Mouse (Mus musculus) small intestine, adult 2 months (tissue): ENCODE measurements at regions not wholly inside any gene's neighbourhood (a gene's known extent, or its start where the extent isn't known, plus 50 kb on each side); places are given as distances from the start of the nearest gene placed in this dataset.

Experiments used
- H3K27ac ChIP-seq: fragments of 200-500 bp; 2 replicates; pipeline ENCODE4 v1.5.1; 2012; ENCODE audit warnings: low read depth, low read length, control low read depth, inconsistent platforms; ENCODE audit not compliant: insufficient read depth
- H3K27me3 ChIP-seq: fragments of 200-500 bp; 2 replicates; pipeline ENCODE4 v1.6.1; 2012; ENCODE audit warnings: mild to moderate bottlenecking, moderate library complexity, low read length, inconsistent platforms; ENCODE audit not compliant: control insufficient read depth, insufficient read depth
- H3K36me3 ChIP-seq: fragments of 200-500 bp; 2 replicates; pipeline ENCODE4 v1.6.1; 2012; ENCODE audit warnings: mild to moderate bottlenecking, low read length, control low read depth, inconsistent platforms; ENCODE audit not compliant: control insufficient read depth, insufficient read depth
- H3K4me1 ChIP-seq: fragments of 200-500 bp; 2 replicates; pipeline ENCODE4 v1.6.1; 2012; ENCODE audit warnings: low read length, inconsistent platforms, mixed read lengths; ENCODE audit not compliant: control insufficient read depth, insufficient read depth, insufficient read length
- H3K4me3 ChIP-seq: fragments of 200-500 bp; 2 replicates; pipeline ENCODE4 v1.5.1; 2012; ENCODE audit warnings: low read depth, mild to moderate bottlenecking, control low read depth, inconsistent platforms, low read length, moderate library complexity
- CTCF ChIP-seq: fragments of 200-500 bp; IDR thresholded peaks from 2 replicates; pipeline ENCODE4 v1.5.1; 2012; ENCODE audit warnings: low read depth, mild to moderate bottlenecking, control low read depth, inconsistent platforms, low read length, moderate library complexity, mixed read lengths; ENCODE audit not compliant: insufficient replicate concordance, insufficient read length; ENCODE audit errors: extremely low read depth
- POLR2A ChIP-seq: fragments of 200-500 bp; IDR thresholded peaks from 2 replicates; pipeline ENCODE4 v1.6.1; 2012; ENCODE audit warnings: low read depth, mild to moderate bottlenecking, control low read depth, inconsistent platforms, low read length, moderate library complexity
- WGBS: fragments of 180-500 bp; shearing (Covaris S2); methylation state at CpG from one replicate; pipeline ENCODE4 v1.1.7; 2018; 5-methylcytosine and 5-hydroxymethylcytosine counted together

- H3K4me1 ChIP-seq: no peaks in the 10 kb centered on the region
- no peak overlapping the region for H3K4me3 ChIP-seq
- no peaks in the 10 kb centered on the region for H3K36me3 ChIP-seq
- TF ChIP-seq CTCF (no peak), POLR2A (no peak)
- H3K27ac ChIP-seq: no peak overlapping the region
- 80% methylated on average over 3 of the region's 3 CpGs for WGBS
- no peaks in the 10 kb centered on the region for H3K27me3 ChIP-seq
Measured at GRCm38 (mm10) chr9:30202411-30202810, 224.5 kb upstream of the Snx19 start.

GRCm38 (mm10) chr9:30207631-30208030 is 219.3 kb upstream of the Snx19 start:
- 77% methylated on average over 4 of the region's 4 CpGs for WGBS
- Histone ChIP-seq H3K27ac (no peak overlapping the region), H3K4me1 (no peaks in the 10 kb centered on the region), H3K36me3 (no peaks in the 10 kb centered on the region), H3K27me3 (no peaks in the 10 kb centered on the region), H3K4me3 (no peak overlapping the region)
- TF ChIP-seq POLR2A (no peak), CTCF (no peak)

GRCm38 (mm10) chr9:30209806-30210205 is 217.1 kb upstream of the Snx19 start:
- H3K4me1 ChIP-seq: no peaks in the 10 kb centered on the region
- 78% methylated on average over 1 of the region's 1 CpGs for WGBS
- no peaks in the 10 kb centered on the region for H3K27me3 ChIP-seq
- no peak overlapping the region for H3K4me3 ChIP-seq
- no peak overlapping the region for H3K27ac ChIP-seq
- TF ChIP-seq POLR2A: no peak
- no peak for TF ChIP-seq CTCF
- H3K36me3 ChIP-seq: no peaks in the 10 kb centered on the region

DNA sequence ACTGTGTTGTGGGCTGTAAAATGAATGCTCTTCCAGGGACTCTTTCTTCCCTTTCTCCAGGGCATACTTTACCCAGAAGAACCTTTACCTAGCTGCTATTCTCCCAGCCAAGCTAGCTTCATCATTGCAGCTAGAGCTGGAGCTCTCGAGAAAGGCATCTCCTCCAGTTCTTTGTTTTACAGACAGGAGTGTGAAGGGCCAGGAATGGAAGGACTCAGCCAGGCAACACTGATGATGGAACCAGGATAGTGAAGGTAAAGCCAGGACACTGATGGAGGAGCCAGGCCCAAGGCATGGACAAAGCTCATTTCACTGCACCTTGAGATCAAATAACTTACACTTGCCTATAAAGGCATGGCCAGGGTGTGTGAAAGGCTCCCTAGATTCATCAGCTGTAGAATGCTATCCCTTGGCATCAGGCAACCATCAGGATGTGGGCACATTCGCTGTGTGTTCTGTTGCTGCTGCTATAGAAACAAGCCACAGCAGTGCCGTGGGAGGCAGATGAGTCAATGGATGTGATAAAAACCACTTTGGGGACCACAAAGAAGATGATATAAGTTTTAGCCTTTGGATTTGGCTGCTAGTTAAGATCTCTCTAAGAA is 214.3 kb upstream of the Snx19 start:
- WGBS: 72% methylated on average over 3 of the region's 3 CpGs

DNA sequence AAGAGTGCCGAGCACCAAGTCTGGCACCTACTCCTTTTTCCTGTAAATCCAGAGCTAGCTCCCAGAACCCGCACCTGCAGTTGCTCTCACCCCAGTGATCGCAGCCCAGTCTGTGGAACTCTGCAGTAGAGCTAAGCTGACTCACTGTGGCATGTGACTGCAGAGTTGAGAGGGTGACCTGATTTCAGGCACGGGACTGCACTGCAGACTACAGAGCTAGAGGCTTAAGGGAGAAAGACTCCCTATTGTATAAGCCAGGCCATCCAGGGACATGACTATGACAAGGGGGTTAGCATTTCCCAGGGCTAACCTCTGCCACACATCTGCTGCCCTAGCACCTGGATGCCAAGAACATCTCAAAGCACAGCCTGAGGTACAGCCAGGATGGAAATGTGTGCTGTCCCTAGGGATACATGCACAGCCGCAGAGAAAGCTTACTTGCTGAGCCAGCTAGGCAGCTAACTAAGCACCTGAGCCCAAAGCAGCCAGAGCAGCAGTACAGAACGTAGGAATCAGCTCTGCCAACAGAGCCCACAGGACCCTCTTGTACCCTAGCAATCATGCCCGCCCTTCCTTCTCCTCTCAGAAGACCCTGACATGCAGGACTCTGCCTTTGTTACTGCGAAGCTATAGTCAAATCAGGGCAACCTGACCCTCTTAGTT is 192.3 kb upstream of the Snx19 start:
- Histone ChIP-seq H3K36me3 (no peaks in the 10 kb centered on the region), H3K4me3 (no peak overlapping the region), H3K4me1 (no peaks in the 10 kb centered on the region), H3K27ac (no peak overlapping the region), H3K27me3 (no peaks in the 10 kb centered on the region)
- 72% methylated on average over 8 of the region's 8 CpGs for WGBS
- TF ChIP-seq CTCF (no peak), POLR2A (no peak)

More for the DNA sequence above, 214.3 kb upstream of the Snx19 start:
- Histone ChIP-seq H3K27ac (no peak overlapping the region), H3K27me3 (no peaks in the 10 kb centered on the region), H3K36me3 (no peaks in the 10 kb centered on the region), H3K4me3 (no peak overlapping the region), H3K4me1 (no peaks in the 10 kb centered on the region)
- no peak for TF ChIP-seq POLR2A
- TF ChIP-seq CTCF: no peak

DNA sequence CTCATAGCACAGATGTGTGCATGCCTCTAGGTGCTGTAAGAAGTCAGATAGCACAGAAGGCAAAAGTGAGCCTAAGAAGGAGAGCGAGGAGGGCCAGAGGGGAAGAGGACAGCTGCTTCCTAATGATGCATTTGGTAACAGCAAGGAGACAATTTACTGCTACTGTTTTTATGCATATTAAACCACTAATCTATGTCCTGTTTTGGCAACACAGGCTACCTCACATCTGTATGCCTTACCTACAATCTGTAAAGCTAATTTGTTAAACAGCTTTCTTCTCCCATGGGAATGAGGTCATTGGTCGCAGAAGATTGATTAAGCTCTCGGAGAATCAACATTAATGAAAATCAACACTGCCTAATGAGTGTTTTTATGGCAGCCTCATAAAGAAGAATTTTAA is 191.1 kb upstream of the Snx19 start:
- Histone ChIP-seq H3K4me3 (no peak overlapping the region), H3K27ac (no peak overlapping the region), H3K27me3 (no peaks in the 10 kb centered on the region), H3K4me1 (no peaks in the 10 kb centered on the region), H3K36me3 (no peaks in the 10 kb centered on the region)
- TF ChIP-seq CTCF (no peak), POLR2A (no peak)
- 70% methylated on average over 3 of the region's 3 CpGs for WGBS

DNA sequence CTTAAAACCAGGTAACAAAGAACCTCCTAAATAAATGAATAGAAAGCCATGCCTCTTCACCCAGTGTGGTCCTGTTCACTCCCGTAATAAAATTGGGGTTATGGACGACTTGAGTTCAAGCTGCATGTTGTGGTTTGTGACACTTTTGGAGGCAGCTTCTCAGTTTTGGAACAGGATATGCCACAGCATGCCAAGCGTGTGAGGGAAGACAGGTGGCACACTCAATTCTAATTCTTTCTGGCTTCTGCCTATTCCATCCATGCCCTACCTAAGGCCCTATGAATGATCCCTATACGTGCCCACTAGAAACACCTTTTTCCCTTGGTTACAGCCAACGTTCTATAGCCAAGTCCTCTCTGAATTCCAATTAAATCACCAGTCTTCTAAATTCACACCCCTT is 184.8 kb upstream of the Snx19 start:
- H3K36me3 ChIP-seq: no peaks in the 10 kb centered on the region
- 70% methylated on average over 5 of the region's 5 CpGs for WGBS
- H3K27ac ChIP-seq: no peak overlapping the region
- H3K4me3 ChIP-seq: no peak overlapping the region
- H3K27me3 ChIP-seq: no peaks in the 10 kb centered on the region
- no peak for TF ChIP-seq POLR2A
- no peak for TF ChIP-seq CTCF
- H3K4me1 ChIP-seq: no peaks in the 10 kb centered on the region
